Mouse (Mus musculus): Measurements from ENCODE around the gene Col12a1. TPM values are rescaled to one million over a fixed set of nuclear protein-coding genes. Genes with fewer than 3 reads are reported as not detected.

Col12a1 gene
- polyA plus RNA-seq, 1 experiment from 2014 or later, result 19.9 TPM

GRCm38 (mm10) chr9:79716909-79717835 lies 1.5 kb downstream of the Col12a1 start:
- peaks cover 22% of the 10 kb centered on the region; the same call in 1 of the 2 replicates for H3K4me1 ChIP-seq (ENCODE audit: control insufficient read depth, insufficient read depth, low read length)
- H3K9ac ChIP-seq (ENCODE audit: low read length), result peak overlapping the region; percentile 68; the same call in 1 of the 2 replicates
- peak overlapping the region; percentile 64 for H3K4me3 ChIP-seq (ENCODE audit: low read depth, low read length)
- no peaks in the 10 kb centered on the region for H3K9me3 ChIP-seq (ENCODE audit: control insufficient read depth, low read length)
- H3K27ac ChIP-seq (ENCODE audit: low read depth, low read length), result no peak overlapping the region
- H3K36me3 ChIP-seq (ENCODE audit: control insufficient read depth, insufficient read depth, low read length), result no peaks in the 10 kb centered on the region
- H3K27me3 ChIP-seq (ENCODE audit: control insufficient read depth, insufficient read depth, low read length), result peaks cover 31% of the 10 kb centered on the region
- ATAC-seq (ENCODE audit: insufficient read depth, low FRiP score, low TSS enrichment), result no peak
- DNase-seq (ENCODE audit: low spot score), result peak; percentile 74
- 7% methylated on average over 23 of the region's 23 CpGs for WGBS
- peak overlapping the region; percentile 95 for H3K4me2 ChIP-seq (ENCODE audit: low read depth)

- Histone ChIP-seq H3K9ac (ENCODE audit: low read length) (no peak overlapping the region), H3K27me3 (ENCODE audit: control insufficient read depth, insufficient read depth, low read length) (peaks cover 29% of the 10 kb centered on the region), H3K4me2 (ENCODE audit: low read depth) (peak overlapping the region; percentile 95), H3K36me3 (ENCODE audit: control insufficient read depth, insufficient read depth, low read length) (no peaks in the 10 kb centered on the region), H3K4me1 (ENCODE audit: control insufficient read depth, insufficient read depth, low read length) (peaks cover 22% of the 10 kb centered on the region; the same call in 1 of the 2 replicates), H3K9me3 (ENCODE audit: control insufficient read depth, low read length) (no peaks in the 10 kb centered on the region), H3K27ac (ENCODE audit: low read depth, low read length) (no peak overlapping the region), H3K4me3 (ENCODE audit: low read depth, low read length) (peak overlapping the region; percentile 12; the same call in 1 of the 2 replicates)
- WGBS, result 39% methylated on average over 5 of the region's 5 CpGs
- DNase-seq (ENCODE audit: low spot score), result no peak
- ATAC-seq (ENCODE audit: insufficient read depth, low FRiP score, low TSS enrichment), result no peak
Observed at GRCm38 (mm10) chr9:79716496-79716895, 2.1 kb downstream of the Col12a1 start.

- peaks cover 15% of the 10 kb centered on the region for H3K27me3 ChIP-seq (ENCODE audit: control insufficient read depth, insufficient read depth, low read length)
- DNase-seq (ENCODE audit: low spot score) (peak; percentile 66), ATAC-seq (ENCODE audit: insufficient read depth, low FRiP score, low TSS enrichment) (peak; percentile 25; the same call in 1 of the 2 replicates)
- H3K4me2 ChIP-seq (ENCODE audit: low read depth), result peak overlapping the region; percentile 32
- H3K9me3 ChIP-seq (ENCODE audit: control insufficient read depth, low read length), result no peaks in the 10 kb centered on the region
- H3K9ac ChIP-seq (ENCODE audit: low read length), result peak overlapping the region; percentile 22; the same call in 1 of the 2 replicates
- 7% methylated on average over 16 of the region's 16 CpGs for WGBS
- H3K4me1 ChIP-seq (ENCODE audit: control insufficient read depth, insufficient read depth, low read length), result peaks cover 15% of the 10 kb centered on the region; the same call in 1 of the 2 replicates
- no peak overlapping the region; the same call in 1 of the 2 replicates for H3K4me3 ChIP-seq (ENCODE audit: low read depth, low read length)
- no peak overlapping the region for H3K27ac ChIP-seq (ENCODE audit: low read depth, low read length)
- no peaks in the 10 kb centered on the region for H3K36me3 ChIP-seq (ENCODE audit: control insufficient read depth, insufficient read depth, low read length)
Observed at GRCm38 (mm10) chr9:79714471-79715045, 4.1 kb downstream of the Col12a1 start.

- Histone ChIP-seq H3K36me3 (ENCODE audit: control insufficient read depth, insufficient read depth, low read length) (no peaks in the 10 kb centered on the region), H3K27ac (ENCODE audit: low read depth, low read length) (peak overlapping the region; percentile 79), H3K9ac (ENCODE audit: low read length) (peak overlapping the region; percentile 26; the same call in 1 of the 2 replicates), H3K27me3 (ENCODE audit: control insufficient read depth, insufficient read depth, low read length) (no peaks in the 10 kb centered on the region), H3K4me2 (ENCODE audit: low read depth) (peak overlapping the region; percentile 16; the same call in 1 of the 2 replicates), H3K9me3 (ENCODE audit: control insufficient read depth, low read length) (no peaks in the 10 kb centered on the region), H3K4me1 (ENCODE audit: control insufficient read depth, insufficient read depth, low read length) (peaks cover 24% of the 10 kb centered on the region; the same call in 1 of the 2 replicates), H3K4me3 (ENCODE audit: low read depth, low read length) (no peak overlapping the region)
- peak; percentile 94 for ATAC-seq (ENCODE audit: insufficient read depth, low FRiP score, low TSS enrichment)
- DNase-seq (ENCODE audit: low spot score), result peak; percentile 64
- 14% methylated on average over 11 of the region's 11 CpGs for WGBS
Observed at GRCm38 (mm10) chr9:79689771-79690535, 28.7 kb downstream of the Col12a1 start.

GRCm38 (mm10) chr9:79689342-79689741 lies 29.3 kb downstream of the Col12a1 start:
- Histone ChIP-seq H3K4me3 (ENCODE audit: low read depth, low read length) (no peak overlapping the region), H3K4me1 (ENCODE audit: control insufficient read depth, insufficient read depth, low read length) (peaks cover 24% of the 10 kb centered on the region; the same call in 1 of the 2 replicates), H3K4me2 (ENCODE audit: low read depth) (no peak overlapping the region), H3K27ac (ENCODE audit: low read depth, low read length) (peak overlapping the region; percentile 79), H3K9ac (ENCODE audit: low read length) (no peak overlapping the region), H3K27me3 (ENCODE audit: control insufficient read depth, insufficient read depth, low read length) (no peaks in the 10 kb centered on the region), H3K9me3 (ENCODE audit: control insufficient read depth, low read length) (no peaks in the 10 kb centered on the region), H3K36me3 (ENCODE audit: control insufficient read depth, insufficient read depth, low read length) (no peaks in the 10 kb centered on the region)
- WGBS, result 26% methylated on average over 7 of the region's 7 CpGs
- ATAC-seq (ENCODE audit: insufficient read depth, low FRiP score, low TSS enrichment) (peak; percentile 46), DNase-seq (ENCODE audit: low spot score) (peak; percentile 13)

GRCm38 (mm10) chr9:79687227-79687626 lies 31.4 kb downstream of the Col12a1 start:
- ATAC-seq (ENCODE audit: insufficient read depth, low FRiP score, low TSS enrichment) (no peak), DNase-seq (ENCODE audit: low spot score) (no peak)
- no peaks in the 10 kb centered on the region for H3K9me3 ChIP-seq (ENCODE audit: control insufficient read depth, low read length)
- no peak overlapping the region for H3K4me2 ChIP-seq (ENCODE audit: low read depth)
- H3K27ac ChIP-seq (ENCODE audit: low read depth, low read length), result no peak overlapping the region
- H3K9ac ChIP-seq (ENCODE audit: low read length), result no peak overlapping the region
- no peaks in the 10 kb centered on the region for H3K36me3 ChIP-seq (ENCODE audit: control insufficient read depth, insufficient read depth, low read length)
- no peak overlapping the region for H3K4me3 ChIP-seq (ENCODE audit: low read depth, low read length)
- no peaks in the 10 kb centered on the region for H3K27me3 ChIP-seq (ENCODE audit: control insufficient read depth, insufficient read depth, low read length)
- H3K4me1 ChIP-seq (ENCODE audit: control insufficient read depth, insufficient read depth, low read length), result peaks cover 24% of the 10 kb centered on the region; the same call in 1 of the 2 replicates
- WGBS, result 81% methylated on average over 3 of the region's 3 CpGs

GRCm38 (mm10) chr9:79686049-79686448 lies 32.6 kb downstream of the Col12a1 start:
- Histone ChIP-seq H3K9ac (ENCODE audit: low read length) (no peak overlapping the region), H3K36me3 (ENCODE audit: control insufficient read depth, insufficient read depth, low read length) (no peaks in the 10 kb centered on the region), H3K4me3 (ENCODE audit: low read depth, low read length) (no peak overlapping the region), H3K27ac (ENCODE audit: low read depth, low read length) (no peak overlapping the region), H3K4me2 (ENCODE audit: low read depth) (no peak overlapping the region), H3K9me3 (ENCODE audit: control insufficient read depth, low read length) (no peaks in the 10 kb centered on the region), H3K27me3 (ENCODE audit: control insufficient read depth, insufficient read depth, low read length) (no peaks in the 10 kb centered on the region), H3K4me1 (ENCODE audit: control insufficient read depth, insufficient read depth, low read length) (peaks cover 24% of the 10 kb centered on the region; the same call in 1 of the 2 replicates)
- ATAC-seq (ENCODE audit: insufficient read depth, low FRiP score, low TSS enrichment) (no peak), DNase-seq (ENCODE audit: low spot score) (no peak)
- 28% methylated on average over 1 of the region's 1 CpGs for WGBS
